Mouse (Mus musculus): ENCODE measurements at regions not wholly inside any gene's neighbourhood (a gene's known extent, or its start where the extent isn't known, plus 50 kb on each side); places are given as distances from the start of the nearest gene placed in this dataset. TPM values are rescaled to one million over a fixed set of nuclear protein-coding genes. Genes with fewer than 3 reads are reported as not detected.

GRCm38 (mm10) chr4:152615155-152615554, 137.5 kb upstream of the Kcnab2 start:
- H3K27ac ChIP-seq (ENCODE audit: low read length), result no peak overlapping the region
- no peak overlapping the region for H3K4me3 ChIP-seq (ENCODE audit: low read depth, low read length)
- no peak overlapping the region for H3K9ac ChIP-seq (replicated peaks; ENCODE audit: low read depth, low read length)
- H3K36me3 ChIP-seq (ENCODE audit: control insufficient read depth, insufficient read depth, low read length), result no peaks in the 10 kb centered on the region
- H3K9me3 ChIP-seq (ENCODE audit: control insufficient read depth, low read depth, low read length), result no peaks in the 10 kb centered on the region
- no peaks in the 10 kb centered on the region for H3K27me3 ChIP-seq (ENCODE audit: control insufficient read depth, insufficient read depth, low read length)
- no peak for ATAC-seq (ENCODE audit: insufficient number of reproducible peaks, insufficient read depth, low FRiP score, low read depth)
- H3K4me1 ChIP-seq (ENCODE audit: control insufficient read depth, insufficient read depth, low read length), result no peaks in the 10 kb centered on the region
- WGBS, result 89% methylated on average over 2 of the region's 2 CpGs
- no peak overlapping the region for H3K4me2 ChIP-seq (replicated peaks; ENCODE audit: low read depth, low read length)

- no peaks in the 10 kb centered on the region for H3K4me1 ChIP-seq (ENCODE audit: control insufficient read depth, insufficient read depth, low read length)
- H3K36me3 ChIP-seq (ENCODE audit: control insufficient read depth, insufficient read depth, low read length), result no peaks in the 10 kb centered on the region
- H3K27me3 ChIP-seq (ENCODE audit: control insufficient read depth, insufficient read depth, low read length), result no peaks in the 10 kb centered on the region
- no peak overlapping the region for H3K4me3 ChIP-seq (ENCODE audit: low read depth, low read length)
- no peaks in the 10 kb centered on the region for H3K9me3 ChIP-seq (ENCODE audit: control insufficient read depth, low read depth, low read length)
- whole genome bisulfite sequencing, result 84% methylated on average over 13 of the region's 13 CpGs
- no peak overlapping the region for H3K4me2 ChIP-seq (replicated peaks; ENCODE audit: low read depth, low read length)
- H3K9ac ChIP-seq (replicated peaks; ENCODE audit: low read depth, low read length), result no peak overlapping the region
- ATAC-seq (ENCODE audit: insufficient number of reproducible peaks, insufficient read depth, low FRiP score, low read depth), result no peak
- no peak overlapping the region for H3K27ac ChIP-seq (ENCODE audit: low read length)
These were observed 136.9 kb upstream of the Kcnab2 start for GRCm38 (mm10) chr4:152614356-152615100.

Small RNA genes in the stretch of these regions (microRNA-seq; reads per million reads assigned to microRNA genes)
- not detected for gene Gm25779
